Mouse (Mus musculus): ENCODE measurements at regions not wholly inside any gene's neighbourhood (a gene's known extent, or its start where the extent isn't known, plus 50 kb on each side); places are given as distances from the start of the nearest gene placed in this dataset.

- H3K4me1 ChIP-seq: peaks cover 5% of the 10 kb centered on the region
- H3K4me2 ChIP-seq: no peak overlapping the region
- H3K9ac ChIP-seq: no peak overlapping the region
- 0 out of 2 replicates have a peak, but pooled peaks cover 5% of the 10 kb centered on the region for H3K9me3 ChIP-seq (replicated peaks)
- no peak for ATAC-seq
- no peaks in the 10 kb centered on the region for H3K36me3 ChIP-seq (ENCODE audit: poor library complexity, severe bottlenecking)
- no peak overlapping the region for H3K27ac ChIP-seq
- WGBS: 86% methylated on average over 8 of the region's 8 CpGs
- no peaks in the 10 kb centered on the region for H3K27me3 ChIP-seq
- no peak overlapping the region for H3K4me3 ChIP-seq
Measured at GRCm38 (mm10) chr12:110154225-110154962, 124.5 kb upstream of the Dio3 start.

GRCm38 (mm10) chr12:110154963-110155325, 123.9 kb upstream of the Dio3 start:
- no peak overlapping the region for H3K9ac ChIP-seq
- WGBS: 79% methylated on average over 4 of the region's 4 CpGs
- no peak overlapping the region for H3K4me3 ChIP-seq
- peaks cover 5% of the 10 kb centered on the region for H3K4me1 ChIP-seq
- H3K27ac ChIP-seq: no peak overlapping the region
- H3K27me3 ChIP-seq: no peaks in the 10 kb centered on the region
- 0 out of 2 replicates have a peak, but pooled peaks cover under 1% of the 10 kb centered on the region for H3K9me3 ChIP-seq (replicated peaks)
- H3K36me3 ChIP-seq (ENCODE audit: poor library complexity, severe bottlenecking): no peaks in the 10 kb centered on the region
- no peak overlapping the region for H3K4me2 ChIP-seq
- ATAC-seq: no peak

DNA sequence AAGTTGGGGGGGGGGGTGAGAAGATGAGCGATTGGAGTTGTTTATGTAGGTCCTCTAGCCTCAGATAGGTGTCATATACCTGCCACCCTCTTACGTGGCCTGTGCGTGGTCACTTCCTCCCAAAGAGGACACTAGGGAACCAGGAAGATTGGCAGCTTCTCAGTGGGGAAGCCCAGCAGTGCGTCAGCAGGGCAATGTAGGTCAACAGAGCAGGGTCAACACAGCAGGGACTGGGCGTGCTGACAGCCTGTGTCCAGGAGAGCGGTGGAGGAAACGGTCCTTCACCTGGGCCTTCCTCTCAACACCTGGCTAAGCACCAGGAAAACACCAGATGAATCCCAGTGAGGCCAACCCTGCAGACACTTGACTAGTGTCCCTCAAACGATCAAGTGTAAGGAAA, 122.4 kb upstream of the Dio3 start:
- no peak overlapping the region for H3K4me3 ChIP-seq
- no peak overlapping the region for H3K4me2 ChIP-seq
- no peaks in the 10 kb centered on the region for H3K36me3 ChIP-seq (ENCODE audit: poor library complexity, severe bottlenecking)
- no peak for ATAC-seq
- WGBS: 48% methylated on average over 8 of the region's 8 CpGs
- no peaks in the 10 kb centered on the region for H3K9me3 ChIP-seq (replicated peaks)
- peaks cover 5% of the 10 kb centered on the region for H3K4me1 ChIP-seq
- H3K27me3 ChIP-seq: no peaks in the 10 kb centered on the region
- H3K27ac ChIP-seq: no peak overlapping the region
- H3K9ac ChIP-seq: no peak overlapping the region

- Histone ChIP-seq H3K27ac (no peak overlapping the region), H3K36me3 (ENCODE audit: poor library complexity, severe bottlenecking) (no peaks in the 10 kb centered on the region), H3K4me2 (no peak overlapping the region), H3K4me1 (peaks cover 5% of the 10 kb centered on the region), H3K27me3 (no peaks in the 10 kb centered on the region), H3K9ac (no peak overlapping the region), H3K4me3 (no peak overlapping the region), H3K9me3 (replicated peaks) (no peaks in the 10 kb centered on the region)
- ATAC-seq: no peak
- WGBS: 81% methylated on average over 16 of the region's 16 CpGs
Measured at GRCm38 (mm10) chr12:110157998-110158747, 120.7 kb upstream of the Dio3 start.

- Histone ChIP-seq H3K4me2 (no peak overlapping the region), H3K4me1 (peaks cover 4% of the 10 kb centered on the region), H3K9me3 (replicated peaks) (no peaks in the 10 kb centered on the region), H3K27ac (no peak overlapping the region), H3K27me3 (no peaks in the 10 kb centered on the region), H3K36me3 (ENCODE audit: poor library complexity, severe bottlenecking) (no peaks in the 10 kb centered on the region), H3K9ac (no peak overlapping the region), H3K4me3 (no peak overlapping the region)
- ATAC-seq: no peak
- WGBS: 93% methylated on average over 4 of the region's 4 CpGs
Measured at GRCm38 (mm10) chr12:110161306-110161705, 117.6 kb upstream of the Dio3 start.

DNA sequence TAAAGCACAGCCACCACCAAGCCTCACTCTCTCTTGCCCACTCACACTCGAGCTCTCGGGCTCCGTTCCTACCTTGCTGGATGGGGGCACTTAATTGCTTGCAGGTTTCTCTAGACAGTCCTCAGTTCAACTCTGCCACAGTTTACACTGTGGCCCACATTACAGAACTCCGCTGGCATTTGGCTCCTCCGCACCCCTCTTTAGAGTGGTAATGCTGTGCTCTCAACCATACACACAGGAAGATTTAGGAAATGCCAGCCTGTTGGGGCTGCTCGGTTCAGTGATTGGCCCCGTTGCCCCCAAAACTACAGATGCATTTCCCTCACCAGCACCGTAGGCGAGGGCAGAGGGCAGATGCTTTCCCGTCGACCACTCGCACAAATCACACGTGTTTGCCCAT, 113.4 kb upstream of the Dio3 start:
- Histone ChIP-seq H3K4me1 (no peaks in the 10 kb centered on the region), H3K36me3 (ENCODE audit: poor library complexity, severe bottlenecking) (no peaks in the 10 kb centered on the region), H3K27me3 (no peaks in the 10 kb centered on the region), H3K9ac (no peak overlapping the region), H3K27ac (no peak overlapping the region), H3K4me2 (no peak overlapping the region), H3K4me3 (no peak overlapping the region), H3K9me3 (replicated peaks) (no peaks in the 10 kb centered on the region)
- WGBS: 85% methylated on average over 13 of the region's 13 CpGs
- no peak for ATAC-seq

GRCm38 (mm10) chr12:110168407-110168806, 110.5 kb upstream of the Dio3 start:
- Histone ChIP-seq H3K4me3 (no peak overlapping the region), H3K27ac (no peak overlapping the region), H3K36me3 (ENCODE audit: poor library complexity, severe bottlenecking) (no peaks in the 10 kb centered on the region), H3K9ac (no peak overlapping the region), H3K9me3 (replicated peaks) (no peaks in the 10 kb centered on the region), H3K4me2 (no peak overlapping the region), H3K4me1 (no peaks in the 10 kb centered on the region), H3K27me3 (no peaks in the 10 kb centered on the region)
- 80% methylated on average over 4 of the region's 4 CpGs for WGBS
- ATAC-seq: no peak

GRCm38 (mm10) chr12:110169261-110169660, 109.6 kb upstream of the Dio3 start:
- WGBS: 90% methylated on average over 1 of the region's 1 CpGs

DNA sequence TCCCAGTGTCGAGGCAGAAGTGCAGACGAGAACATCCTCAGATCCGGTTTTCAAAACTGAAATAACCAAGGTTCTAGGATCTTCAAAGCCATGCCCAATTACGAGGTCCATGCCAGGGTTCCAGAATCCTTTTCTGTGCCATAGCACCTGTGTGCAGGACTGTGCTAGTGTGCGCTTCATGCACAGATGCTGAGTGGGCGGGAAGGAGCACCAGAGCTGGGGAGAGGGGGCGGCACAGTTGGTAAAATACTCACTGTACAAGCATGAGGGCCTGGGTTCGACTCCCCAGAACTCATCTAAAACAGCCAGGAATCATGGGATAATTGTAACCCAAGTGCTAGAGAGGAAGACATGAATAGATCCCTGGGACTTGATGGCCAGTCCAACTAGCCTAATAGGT, 108.4 kb upstream of the Dio3 start:
- Histone ChIP-seq H3K9me3 (replicated peaks) (no peaks in the 10 kb centered on the region), H3K9ac (no peak overlapping the region), H3K4me2 (no peak overlapping the region), H3K4me1 (no peaks in the 10 kb centered on the region), H3K4me3 (no peak overlapping the region), H3K27ac (no peak overlapping the region), H3K27me3 (no peaks in the 10 kb centered on the region), H3K36me3 (ENCODE audit: poor library complexity, severe bottlenecking) (no peaks in the 10 kb centered on the region)
- no peak for ATAC-seq
- 89% methylated on average over 8 of the region's 8 CpGs for WGBS

More at GRCm38 (mm10) chr12:110169261-110169660, 109.6 kb upstream of the Dio3 start:
- H3K4me2 ChIP-seq: no peak overlapping the region
- ATAC-seq: no peak
- no peak overlapping the region for H3K9ac ChIP-seq
- no peak overlapping the region for H3K4me3 ChIP-seq
- no peaks in the 10 kb centered on the region for H3K36me3 ChIP-seq (ENCODE audit: poor library complexity, severe bottlenecking)
- no peaks in the 10 kb centered on the region for H3K4me1 ChIP-seq
- H3K9me3 ChIP-seq (replicated peaks): no peaks in the 10 kb centered on the region
- H3K27ac ChIP-seq: no peak overlapping the region
- no peaks in the 10 kb centered on the region for H3K27me3 ChIP-seq

DNA sequence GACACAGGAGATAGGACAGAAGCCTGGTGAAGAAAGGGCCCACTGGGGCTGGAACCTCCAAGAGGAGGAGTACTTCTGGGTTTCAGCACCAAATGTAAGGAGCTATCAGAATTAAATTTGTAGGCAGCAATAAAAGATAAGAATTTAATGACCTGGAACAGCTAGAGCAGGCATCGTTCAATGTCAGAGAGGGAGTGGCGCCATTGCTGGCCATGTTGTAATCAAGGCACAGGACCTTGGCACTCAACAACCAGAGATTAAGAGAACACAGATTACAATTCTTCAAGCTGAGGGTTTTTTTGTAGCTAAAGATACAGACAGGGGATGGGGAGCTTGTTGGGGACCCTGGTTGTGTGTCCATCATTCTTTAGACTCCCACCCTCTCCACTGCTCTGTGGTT, 101.0 kb upstream of the Dio3 start:
- H3K36me3 ChIP-seq (ENCODE audit: poor library complexity, severe bottlenecking): no peaks in the 10 kb centered on the region
- H3K9ac ChIP-seq: no peak overlapping the region
- H3K9me3 ChIP-seq (replicated peaks): peaks cover 4% of the 10 kb centered on the region; the same call in 1 of the 2 replicates
- no peak overlapping the region for H3K27ac ChIP-seq
- peaks cover 5% of the 10 kb centered on the region for H3K4me1 ChIP-seq
- H3K4me2 ChIP-seq: no peak overlapping the region
- no peak overlapping the region for H3K4me3 ChIP-seq
- WGBS: 98% methylated on average over 2 of the region's 2 CpGs
- ATAC-seq: no peak
- H3K27me3 ChIP-seq: no peaks in the 10 kb centered on the region

GRCm38 (mm10) chr12:110183473-110183872, 95.4 kb upstream of the Dio3 start:
- Histone ChIP-seq H3K36me3 (ENCODE audit: poor library complexity, severe bottlenecking) (no peaks in the 10 kb centered on the region), H3K9me3 (replicated peaks) (peaks cover 4% of the 10 kb centered on the region; the same call in 1 of the 2 replicates), H3K4me2 (peak overlapping the region; percentile 28; the same call in 1 of the 2 replicates), H3K9ac (no peak overlapping the region), H3K4me3 (no peak overlapping the region), H3K27ac (no peak overlapping the region; the same call in 1 of the 2 replicates), H3K4me1 (peaks cover 46% of the 10 kb centered on the region), H3K27me3 (peaks cover 37% of the 10 kb centered on the region)
- ATAC-seq: peak; percentile 50; the same call in 1 of the 2 replicates
- WGBS: 9% methylated on average over 6 of the region's 6 CpGs

DNA sequence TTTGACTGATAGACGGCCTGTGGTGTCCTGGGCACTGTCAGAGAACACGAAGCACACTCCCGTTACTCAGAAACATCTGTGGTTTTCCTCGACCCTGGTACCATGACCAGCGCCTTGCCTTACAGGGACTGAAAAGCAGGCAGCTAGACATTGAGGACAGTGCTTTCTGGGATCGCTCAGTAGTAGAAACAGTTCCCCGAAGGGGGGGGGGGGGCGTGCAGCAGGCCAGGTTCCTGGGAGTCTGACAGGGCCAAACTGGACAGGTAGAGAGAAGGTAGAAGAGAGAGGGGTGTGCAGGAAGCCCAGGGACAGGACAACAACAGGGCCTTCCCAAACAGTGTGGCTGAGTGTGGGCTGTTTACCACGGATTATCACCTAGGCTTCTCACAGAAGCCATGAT, 93.5 kb upstream of the Dio3 start:
- no peaks in the 10 kb centered on the region for H3K9me3 ChIP-seq (replicated peaks)
- no peak overlapping the region for H3K9ac ChIP-seq
- H3K4me3 ChIP-seq: no peak overlapping the region
- WGBS: 36% methylated on average over 8 of the region's 9 CpGs
- no peaks in the 10 kb centered on the region for H3K36me3 ChIP-seq (ENCODE audit: poor library complexity, severe bottlenecking)
- no peak overlapping the region for H3K4me2 ChIP-seq
- H3K27me3 ChIP-seq: peaks cover 52% of the 10 kb centered on the region
- ATAC-seq: no peak
- H3K27ac ChIP-seq: peak overlapping the region; percentile 33
- H3K4me1 ChIP-seq: peaks cover 56% of the 10 kb centered on the region

Data from forebrain, embryonic 13.5 days (tissue).